Mouse (Mus musculus) heart, embryonic 14.5 days (tissue): Measurements from ENCODE around the gene Fancd2os. TPM values are rescaled to one million over a fixed set of nuclear protein-coding genes. Genes with fewer than 3 reads are reported as not detected.

Experiments used
- ATAC-seq: fragments of 200-750 bp; cut with Nextera tagmentation; 2 replicates; pipeline ENCODE4 v1.8.0; 2017; ENCODE audit warnings: low read depth, moderate TSS enrichment; ENCODE audit not compliant: insufficient number of reproducible peaks, insufficient read depth, low FRiP score
- H3K27ac ChIP-seq, 2 experiments: fragments of 200-500 bp in 1 of 2; fragments of 300-500 bp in 1 of 2; sonication (generic) in 1 of 2; replicated peaks in 1 of 2; 2 replicates each; pipeline ENCODE4 v1.5.1; 2012 to 2014; ENCODE audit warnings: low read depth in 2 of 2, low read length in 2 of 2, control low read depth in 1 of 2, mild to moderate bottlenecking in 1 of 2, mixed read lengths in 1 of 2; ENCODE audit not compliant: control insufficient read depth in 1 of 2, insufficient read depth in 1 of 2
- H3K27me3 ChIP-seq: fragments of 300-500 bp; sonication (generic); 2 replicates; pipeline ENCODE4 v1.6.1; 2014; ENCODE audit warnings: mild to moderate bottlenecking, low read length, control low read depth; ENCODE audit not compliant: control insufficient read depth, insufficient read depth
- H3K36me3 ChIP-seq: fragments of 300-500 bp; sonication (generic); 2 replicates; pipeline ENCODE4 v1.6.1; 2014; ENCODE audit warnings: mild to moderate bottlenecking, control low read depth, low read length, mixed read lengths; ENCODE audit not compliant: control insufficient read depth, insufficient read depth
- H3K4me1 ChIP-seq, 2 experiments: fragments of 200-500 bp in 1 of 2; fragments of 300-500 bp in 1 of 2; sonication (generic) in 1 of 2; 2 replicates each; pipeline ENCODE4 v1.6.1; 2012 to 2014; ENCODE audit warnings: low read length in 2 of 2, control low read depth in 1 of 2, mixed read lengths in 1 of 2; ENCODE audit not compliant: control insufficient read depth in 2 of 2, insufficient read depth in 2 of 2
- H3K4me2 ChIP-seq: fragments of 300-500 bp; sonication (generic); 2 replicates; pipeline ENCODE4 v1.6.1; 2014; ENCODE audit warnings: mild to moderate bottlenecking, low read length
- H3K4me3 ChIP-seq, 2 experiments: fragments of 200-500 bp in 1 of 2; fragments of 300-500 bp in 1 of 2; sonication (generic) in 1 of 2; 2 replicates each; pipeline ENCODE4 v1.5.1; 2012 to 2014; ENCODE audit warnings: low read length in 2 of 2, mild to moderate bottlenecking in 2 of 2, control low read depth in 1 of 2, low read depth in 1 of 2, moderate library complexity in 1 of 2; ENCODE audit not compliant: control insufficient read depth in 1 of 2, insufficient read depth in 1 of 2
- H3K9ac ChIP-seq: fragments of 300-500 bp; sonication (generic); 2 replicates; pipeline ENCODE4 v1.6.1; 2014; ENCODE audit warnings: mild to moderate bottlenecking, low read length
- H3K9me3 ChIP-seq: fragments of 300-500 bp; sonication (generic); 2 replicates; pipeline ENCODE4 v1.6.1; 2016; ENCODE audit warnings: low read length, control low read depth; ENCODE audit not compliant: control insufficient read depth
- WGBS: fragments of 180-500 bp; shearing (Covaris S2); extraction: QIAGEN DNeasy Blood & Tissue Kit; methylation state at CpG from one replicate; pipeline ENCODE4 v1.1.7; 2014; 5-methylcytosine and 5-hydroxymethylcytosine counted together
- polyA plus RNA-seq: library from polyadenylated mRNA; unstranded; fragments of >200 nt; fragmentation: Nextera tagmentation; extraction: Ambion mirVana; gene quantifications from 2 replicates; pipeline ENCODE4 v1.2.1, GENCODE M21; 2014

The Fancd2os gene
- polyA plus RNA-seq, 1 experiment from 2014 or later = 0.31 TPM

DNA sequence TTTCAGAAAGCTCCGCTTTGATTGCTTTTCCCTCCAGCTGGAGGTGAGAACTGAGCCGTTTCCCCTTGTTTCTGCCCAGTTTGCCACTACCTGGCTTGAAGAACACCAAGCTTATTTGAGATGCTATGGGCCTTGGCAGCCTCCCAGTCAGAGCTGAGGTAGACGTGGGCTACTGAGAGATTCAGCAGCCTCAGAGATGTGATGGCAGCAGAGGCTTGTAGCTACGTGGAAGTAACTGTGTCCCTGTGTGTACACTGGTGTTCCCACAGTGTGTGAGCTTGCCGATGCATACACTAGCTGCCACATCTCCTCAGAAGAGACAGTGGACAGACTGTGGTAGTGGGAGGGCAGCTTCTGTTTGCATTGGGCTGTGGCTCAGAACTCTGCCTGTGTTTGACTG, 15.4 kb downstream of the Fancd2os start:
- Histone ChIP-seq H3K4me1 (no peaks in the 10 kb centered on the region), H3K9ac (no peak overlapping the region), H3K4me2 (no peak overlapping the region), H3K36me3 (0 out of 2 replicates have a peak, but pooled peaks cover 13% of the 10 kb centered on the region), H3K4me3 (no peak overlapping the region), H3K27me3 (no peaks in the 10 kb centered on the region), H3K27ac (no peak overlapping the region), H3K9me3 (no peaks in the 10 kb centered on the region)
- 91% methylated on average over 5 of the region's 5 CpGs for WGBS
- no peak for ATAC-seq

DNA sequence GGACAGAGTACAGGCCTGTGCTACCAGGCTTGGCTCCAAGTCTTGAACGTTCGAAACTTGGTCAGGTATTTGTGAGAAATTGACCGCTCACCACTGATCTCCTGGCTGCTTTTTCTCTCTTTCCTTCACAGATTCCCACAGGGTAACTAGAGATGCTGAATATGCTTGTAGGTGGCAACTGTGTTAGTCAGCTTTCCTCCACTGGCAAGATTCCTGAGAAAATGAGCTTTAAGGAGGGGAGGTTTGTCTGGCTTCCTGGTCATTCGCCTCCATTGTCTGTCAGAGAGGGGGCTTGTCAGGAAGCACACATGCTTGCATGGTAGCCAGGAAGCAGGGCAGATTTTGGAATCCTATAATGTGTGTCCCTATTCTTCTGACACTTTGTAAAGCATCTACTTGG, 17.5 kb downstream of the Fancd2os start:
- WGBS = 88% methylated on average over 4 of the region's 4 CpGs
- H3K4me3 ChIP-seq = no peak overlapping the region

DNA sequence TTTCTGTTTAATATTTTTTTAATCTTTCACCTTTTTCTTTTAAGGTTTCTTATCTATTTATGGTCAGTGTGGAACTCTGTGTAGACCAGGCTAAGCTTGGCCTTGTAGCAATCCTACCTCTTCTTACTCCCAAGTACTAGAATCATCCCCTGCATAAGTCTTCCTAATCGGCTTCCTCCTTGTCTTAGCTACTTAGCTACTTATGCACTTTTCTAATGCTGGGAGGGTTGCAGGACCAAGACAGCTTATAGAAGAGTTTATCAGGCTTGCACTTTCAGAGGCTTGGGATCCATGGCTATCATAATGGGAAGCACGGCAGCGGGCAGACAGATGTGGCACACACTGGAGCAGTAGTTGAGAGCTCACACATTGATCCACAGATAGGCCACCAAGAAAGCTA, 21.2 kb downstream of the Fancd2os start:
- Histone ChIP-seq H3K27me3 (no peaks in the 10 kb centered on the region), H3K4me3 (no peak overlapping the region), H3K9me3 (no peaks in the 10 kb centered on the region), H3K27ac (no peak overlapping the region), H3K4me2 (no peak overlapping the region), H3K36me3 (peaks cover 41% of the 10 kb centered on the region), H3K9ac (no peak overlapping the region), H3K4me1 (no peaks in the 10 kb centered on the region)
- WGBS = 97% methylated on average over 3 of the region's 3 CpGs
- no peak for ATAC-seq

More for the DNA sequence above, 17.5 kb downstream of the Fancd2os start:
- ATAC-seq = no peak
- no peak overlapping the region for H3K27ac ChIP-seq
- no peaks in the 10 kb centered on the region for H3K4me1 ChIP-seq
- H3K9me3 ChIP-seq = no peaks in the 10 kb centered on the region
- H3K9ac ChIP-seq = no peak overlapping the region
- peaks cover 20% of the 10 kb centered on the region; the same call in 1 of the 2 replicates for H3K36me3 ChIP-seq
- no peak overlapping the region for H3K4me2 ChIP-seq
- H3K27me3 ChIP-seq = no peaks in the 10 kb centered on the region

DNA sequence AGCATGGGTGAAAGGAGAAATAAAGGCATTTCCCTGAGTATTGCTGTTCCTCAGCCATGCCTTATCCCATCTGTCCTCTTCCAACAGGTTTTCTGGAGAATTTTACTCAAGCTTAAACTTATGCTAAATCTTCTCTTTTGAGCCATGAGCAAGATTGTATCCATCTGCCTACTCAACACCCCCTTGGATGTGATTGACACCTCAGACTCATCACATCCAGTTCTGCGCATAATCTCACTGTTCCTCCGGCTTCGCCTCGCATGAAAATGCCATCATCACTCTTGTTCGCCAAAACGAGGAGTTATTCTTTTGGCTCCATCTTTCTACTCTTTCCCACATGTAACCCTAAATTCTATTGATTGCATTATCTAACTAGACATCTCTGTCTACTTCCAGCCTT, 24.5 kb downstream of the Fancd2os start:
- ATAC-seq = no peak
- WGBS = 95% methylated on average over 6 of the region's 6 CpGs

DNA sequence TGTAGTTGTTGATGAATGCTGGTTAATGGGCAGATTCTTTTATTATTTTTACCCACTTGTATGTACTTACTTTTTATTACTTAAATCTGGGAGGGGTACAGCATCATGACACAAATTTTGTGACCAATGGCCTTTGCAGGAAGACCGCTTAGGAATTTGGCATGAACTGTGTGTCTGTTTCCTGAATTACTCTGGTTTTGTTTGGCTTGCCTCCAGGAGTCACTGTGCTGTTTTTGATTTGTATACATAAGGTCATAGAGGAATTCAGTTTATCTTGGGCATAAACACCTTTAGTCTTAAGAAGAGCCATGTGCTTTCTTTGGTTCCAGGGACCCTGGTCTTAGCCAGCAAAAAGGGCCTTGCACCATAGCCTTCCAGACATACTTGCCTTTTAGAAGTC, 36.0 kb downstream of the Fancd2os start:
- Histone ChIP-seq H3K9me3 (no peaks in the 10 kb centered on the region), H3K27ac (no peak overlapping the region), H3K4me2 (no peak overlapping the region), H3K36me3 (peaks cover 47% of the 10 kb centered on the region), H3K9ac (no peak overlapping the region), H3K4me3 (no peak overlapping the region), H3K4me1 (no peaks in the 10 kb centered on the region), H3K27me3 (no peaks in the 10 kb centered on the region)
- WGBS = 71% methylated on average over 1 of the region's 1 CpGs
- no peak for ATAC-seq

More for the DNA sequence above, 24.5 kb downstream of the Fancd2os start:
- Histone ChIP-seq H3K4me3 (no peak overlapping the region), H3K9ac (no peak overlapping the region), H3K4me1 (no peaks in the 10 kb centered on the region), H3K4me2 (no peak overlapping the region), H3K9me3 (no peaks in the 10 kb centered on the region), H3K27me3 (no peaks in the 10 kb centered on the region), H3K27ac (no peak overlapping the region), H3K36me3 (peaks cover 45% of the 10 kb centered on the region)

DNA sequence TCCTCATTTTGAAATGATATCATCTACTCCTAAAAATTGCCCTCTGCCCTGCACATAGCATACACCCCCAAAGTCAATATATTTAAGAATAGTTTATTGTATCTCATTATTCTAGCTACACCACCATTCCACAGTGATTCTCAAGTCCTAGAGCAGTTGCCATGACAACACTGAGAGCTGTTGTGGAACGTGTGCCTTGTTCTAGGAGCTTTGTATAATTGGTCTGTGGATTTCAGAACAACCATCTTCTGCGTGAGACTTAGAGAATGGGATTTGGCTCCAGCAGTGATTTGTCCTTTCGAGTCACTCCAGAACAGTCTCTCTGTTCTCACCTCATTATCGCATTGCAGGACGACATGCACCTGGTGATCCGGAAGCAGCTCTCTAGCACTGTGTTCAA, 40.8 kb downstream of the Fancd2os start:
- H3K4me3 ChIP-seq = no peak overlapping the region
- H3K4me2 ChIP-seq = no peak overlapping the region
- H3K27ac ChIP-seq = no peak overlapping the region
- H3K27me3 ChIP-seq = no peaks in the 10 kb centered on the region
- peaks cover 44% of the 10 kb centered on the region; the same call in 1 of the 2 replicates for H3K36me3 ChIP-seq
- H3K9me3 ChIP-seq = no peaks in the 10 kb centered on the region
- ATAC-seq = no peak
- no peak overlapping the region for H3K9ac ChIP-seq
- H3K4me1 ChIP-seq = no peaks in the 10 kb centered on the region
- 89% methylated on average over 6 of the region's 6 CpGs for WGBS

Other genes starting within 250 kb of the Fancd2os start
- 38.6 and 42.2 TPM in 2 replicates for gene Tada3, start 222.8 kb downstream of the Fancd2os start, polyA plus RNA-seq
- 145 and 155 TPM in 2 replicates for gene Arpc4, start 222.6 kb downstream of the Fancd2os start, polyA plus RNA-seq
- gene Ttll3, start 211.5 kb downstream of the Fancd2os start, polyA plus RNA-seq = 1.0 and 1.4 TPM in 2 replicates
- gene Rpusd3, start 181.4 kb downstream of the Fancd2os start, polyA plus RNA-seq = 11.1 and 12.8 TPM in 2 replicates
- not detected in 2 replicates for gene Cidec, start 165.0 kb downstream of the Fancd2os start, polyA plus RNA-seq
- 54.2 and 57.5 TPM in 2 replicates for gene Jagn1, start 158.1 kb downstream of the Fancd2os start, polyA plus RNA-seq
- 0.99 and 1.4 TPM in 2 replicates for gene Il17re, start 142.2 kb downstream of the Fancd2os start, polyA plus RNA-seq
- 5.6 and 9.5 TPM in 2 replicates for gene Il17rc, start 129.3 kb downstream of the Fancd2os start, polyA plus RNA-seq
- 30.7 and 32.6 TPM in 2 replicates for gene Creld1, start 117.4 kb downstream of the Fancd2os start, polyA plus RNA-seq
- 0.13 and 0.27 TPM in 2 replicates for gene Prrt3, start 98.8 kb downstream of the Fancd2os start, polyA plus RNA-seq
- 84.6 and 89.2 TPM in 2 replicates for gene Emc3, start 69.1 kb downstream of the Fancd2os start, polyA plus RNA-seq
- 10.1 and 10.6 TPM in 2 replicates for gene Fancd2, start 69.0 kb downstream of the Fancd2os start, polyA plus RNA-seq
- 184 and 197 TPM in 2 replicates for gene Brk1, start 4.1 kb upstream of the Fancd2os start, polyA plus RNA-seq
- 34.5 and 36.6 TPM in 2 replicates for gene Vhl, start 23.2 kb upstream of the Fancd2os start, polyA plus RNA-seq
- 3.9 and 4.7 TPM in 2 replicates for gene Irak2, start 37.8 kb upstream of the Fancd2os start, polyA plus RNA-seq
- 0.93 and 1.1 TPM in 2 replicates for gene Tatdn2, start 96.3 kb upstream of the Fancd2os start, polyA plus RNA-seq
- 0.23 TPM in 1 of 2 replicates, not detected in the other for gene Ghrl, start 119.2 kb upstream of the Fancd2os start, polyA plus RNA-seq
- gene Sec13, start 140.0 kb upstream of the Fancd2os start, polyA plus RNA-seq = 186 and 211 TPM in 2 replicates